Mouse (Mus musculus): ENCODE measurements around the gene Fggy. TPM values are rescaled to one million over a fixed set of nuclear protein-coding genes. Genes with fewer than 3 reads are reported as not detected.

The Fggy gene
- polyA plus RNA-seq, 1 experiment from 2014 or later, result 15.7 TPM

GRCm38 (mm10) chr4:95626186-95626585 is 68.9 kb downstream of the Fggy start:
- no peak overlapping the region for H3K4me3 ChIP-seq (ENCODE audit: inconsistent target)
- H3K36me3 ChIP-seq (ENCODE audit: inconsistent target), result no peaks in the 10 kb centered on the region
- WGBS (ENCODE audit: missing documents), result 90% methylated on average over 3 of the region's 3 CpGs
- no peaks in the 10 kb centered on the region for H3K79me2 ChIP-seq (ENCODE audit: inconsistent target)
- no peak overlapping the region for H3K27ac ChIP-seq

- H3K4me3 ChIP-seq (ENCODE audit: inconsistent target), result no peak overlapping the region
- H3K79me2 ChIP-seq (ENCODE audit: inconsistent target), result no peaks in the 10 kb centered on the region
- WGBS (ENCODE audit: missing documents), result 94% methylated on average over 3 of the region's 3 CpGs
- H3K36me3 ChIP-seq (ENCODE audit: inconsistent target), result no peaks in the 10 kb centered on the region
- no peak overlapping the region for H3K27ac ChIP-seq
These were observed 77.6 kb downstream of the Fggy start for GRCm38 (mm10) chr4:95634903-95635302.

- 86% methylated on average over 5 of the region's 7 CpGs for WGBS (ENCODE audit: missing documents)
- Histone ChIP-seq H3K79me2 (ENCODE audit: inconsistent target) (no peaks in the 10 kb centered on the region), H3K36me3 (ENCODE audit: inconsistent target) (no peaks in the 10 kb centered on the region), H3K27ac (peak overlapping the region; percentile 60), H3K4me3 (ENCODE audit: inconsistent target) (no peak overlapping the region)
These were observed 79.8 kb downstream of the Fggy start for GRCm38 (mm10) chr4:95636937-95637749.

- H3K79me2 ChIP-seq (ENCODE audit: inconsistent target), result no peaks in the 10 kb centered on the region
- H3K27ac ChIP-seq, result no peak overlapping the region
- WGBS (ENCODE audit: missing documents), result 95% methylated on average over 3 of the region's 3 CpGs
- H3K4me3 ChIP-seq (ENCODE audit: inconsistent target), result no peak overlapping the region
- H3K36me3 ChIP-seq (ENCODE audit: inconsistent target), result no peaks in the 10 kb centered on the region
These were observed 80.8 kb downstream of the Fggy start for GRCm38 (mm10) chr4:95638063-95638462.

GRCm38 (mm10) chr4:95640831-95641230 is 83.5 kb downstream of the Fggy start:
- no peaks in the 10 kb centered on the region for H3K36me3 ChIP-seq (ENCODE audit: inconsistent target)
- 82% methylated on average over 1 of the region's 1 CpGs for WGBS (ENCODE audit: missing documents)

GRCm38 (mm10) chr4:95644048-95644447 is 86.7 kb downstream of the Fggy start:
- Histone ChIP-seq H3K36me3 (ENCODE audit: inconsistent target) (no peaks in the 10 kb centered on the region), H3K27ac (no peak overlapping the region), H3K79me2 (ENCODE audit: inconsistent target) (no peaks in the 10 kb centered on the region), H3K4me3 (ENCODE audit: inconsistent target) (no peak overlapping the region)
- WGBS (ENCODE audit: missing documents), result 98% methylated on average over 5 of the region's 5 CpGs

More at GRCm38 (mm10) chr4:95640831-95641230, 83.5 kb downstream of the Fggy start:
- no peaks in the 10 kb centered on the region for H3K79me2 ChIP-seq (ENCODE audit: inconsistent target)
- no peak overlapping the region for H3K4me3 ChIP-seq (ENCODE audit: inconsistent target)
- H3K27ac ChIP-seq, result no peak overlapping the region

GRCm38 (mm10) chr4:95648801-95649551 is 91.7 kb downstream of the Fggy start:
- Histone ChIP-seq H3K36me3 (ENCODE audit: inconsistent target) (no peaks in the 10 kb centered on the region), H3K27ac (no peak overlapping the region), H3K4me3 (ENCODE audit: inconsistent target) (no peak overlapping the region), H3K79me2 (ENCODE audit: inconsistent target) (no peaks in the 10 kb centered on the region)
- WGBS (ENCODE audit: missing documents), result 93% methylated on average over 3 of the region's 3 CpGs

- Histone ChIP-seq H3K36me3 (ENCODE audit: inconsistent target) (no peaks in the 10 kb centered on the region), H3K79me2 (ENCODE audit: inconsistent target) (no peaks in the 10 kb centered on the region)
- WGBS (ENCODE audit: missing documents), result 97% methylated on average over 3 of the region's 3 CpGs
These were observed 92.2 kb downstream of the Fggy start for GRCm38 (mm10) chr4:95649552-95649905.

GRCm38 (mm10) chr4:95649980-95650379 is 92.7 kb downstream of the Fggy start:
- H3K36me3 ChIP-seq (ENCODE audit: inconsistent target), result no peaks in the 10 kb centered on the region
- no peak overlapping the region for H3K27ac ChIP-seq
- H3K4me3 ChIP-seq (ENCODE audit: inconsistent target), result no peak overlapping the region
- 93% methylated on average over 6 of the region's 6 CpGs for WGBS (ENCODE audit: missing documents)
- H3K79me2 ChIP-seq (ENCODE audit: inconsistent target), result no peaks in the 10 kb centered on the region

More at GRCm38 (mm10) chr4:95649552-95649905, 92.2 kb downstream of the Fggy start:
- H3K27ac ChIP-seq, result no peak overlapping the region
- no peak overlapping the region for H3K4me3 ChIP-seq (ENCODE audit: inconsistent target)

- no peak overlapping the region for H3K4me3 ChIP-seq (ENCODE audit: inconsistent target)
These were observed 94.7 kb downstream of the Fggy start for GRCm38 (mm10) chr4:95652044-95652443.

GRCm38 (mm10) chr4:95653296-95653912 is 96.1 kb downstream of the Fggy start:
- Histone ChIP-seq H3K27ac (no peak overlapping the region), H3K4me3 (ENCODE audit: inconsistent target) (no peak overlapping the region), H3K79me2 (ENCODE audit: inconsistent target) (no peaks in the 10 kb centered on the region), H3K36me3 (ENCODE audit: inconsistent target) (no peaks in the 10 kb centered on the region)
- WGBS (ENCODE audit: missing documents), result 90% methylated on average over 3 of the region's 4 CpGs

More at GRCm38 (mm10) chr4:95652044-95652443, 94.7 kb downstream of the Fggy start:
- Histone ChIP-seq H3K27ac (no peak overlapping the region), H3K36me3 (ENCODE audit: inconsistent target) (no peaks in the 10 kb centered on the region), H3K79me2 (ENCODE audit: inconsistent target) (no peaks in the 10 kb centered on the region)
- 86% methylated on average over 6 of the region's 6 CpGs for WGBS (ENCODE audit: missing documents)

GRCm38 (mm10) chr4:95653913-95654301 is 96.6 kb downstream of the Fggy start:
- WGBS (ENCODE audit: missing documents), result 90% methylated on average over 4 of the region's 4 CpGs

GRCm38 (mm10) chr4:95659024-95659423 is 101.7 kb downstream of the Fggy start:
- Histone ChIP-seq H3K79me2 (ENCODE audit: inconsistent target) (no peaks in the 10 kb centered on the region), H3K27ac (no peak overlapping the region), H3K36me3 (ENCODE audit: inconsistent target) (no peaks in the 10 kb centered on the region), H3K4me3 (ENCODE audit: inconsistent target) (no peak overlapping the region)
- 87% methylated on average over 3 of the region's 3 CpGs for WGBS (ENCODE audit: missing documents)

More at GRCm38 (mm10) chr4:95653913-95654301, 96.6 kb downstream of the Fggy start:
- H3K27ac ChIP-seq, result no peak overlapping the region
- no peaks in the 10 kb centered on the region for H3K36me3 ChIP-seq (ENCODE audit: inconsistent target)
- H3K79me2 ChIP-seq (ENCODE audit: inconsistent target), result no peaks in the 10 kb centered on the region
- H3K4me3 ChIP-seq (ENCODE audit: inconsistent target), result no peak overlapping the region

- H3K79me2 ChIP-seq (ENCODE audit: inconsistent target), result no peaks in the 10 kb centered on the region
- no peak overlapping the region for H3K4me3 ChIP-seq (ENCODE audit: inconsistent target)
- no peak overlapping the region for H3K27ac ChIP-seq
- WGBS (ENCODE audit: missing documents), result 76% methylated on average over 3 of the region's 4 CpGs
- no peaks in the 10 kb centered on the region for H3K36me3 ChIP-seq (ENCODE audit: inconsistent target)
These were observed 106.3 kb downstream of the Fggy start for GRCm38 (mm10) chr4:95663596-95663995.

- Histone ChIP-seq H3K36me3 (ENCODE audit: inconsistent target) (no peaks in the 10 kb centered on the region), H3K4me3 (ENCODE audit: inconsistent target) (no peak overlapping the region), H3K79me2 (ENCODE audit: inconsistent target) (no peaks in the 10 kb centered on the region), H3K27ac (no peak overlapping the region)
- WGBS (ENCODE audit: missing documents), result 96% methylated on average over 3 of the region's 3 CpGs
These were observed 107.0 kb downstream of the Fggy start for GRCm38 (mm10) chr4:95664327-95664726.
